Mouse (Mus musculus) liver, embryonic 15.5 days (tissue): ENCODE measurements at regions not wholly inside any gene's neighbourhood (a gene's known extent, or its start where the extent isn't known, plus 50 kb on each side); places are given as distances from the start of the nearest gene placed in this dataset.

ENCODE experiments used
- ATAC-seq: fragments of 200-750 bp; cut with Nextera tagmentation; 2 replicates; pipeline ENCODE4 v1.8.0; 2017; ENCODE audit warnings: moderate number of reproducible peaks, mild to moderate bottlenecking, moderate library complexity; ENCODE audit not compliant: insufficient read depth
- H3K27ac ChIP-seq: fragments of 300-500 bp; sonication (generic); replicated peaks from 2 replicates; pipeline ENCODE4 v1.5.1; 2015; ENCODE audit warnings: mild to moderate bottlenecking, inconsistent platforms
- H3K27me3 ChIP-seq: fragments of 300-500 bp; sonication (generic); 2 replicates; pipeline ENCODE4 v1.6.1; 2015; ENCODE audit warnings: mild to moderate bottlenecking, inconsistent platforms
- H3K36me3 ChIP-seq: fragments of 300-500 bp; sonication (generic); replicated peaks from 2 replicates; pipeline ENCODE4 v1.6.1; 2015; ENCODE audit warnings: moderate library complexity, mild to moderate bottlenecking, inconsistent platforms
- H3K4me1 ChIP-seq: fragments of 300-500 bp; sonication (generic); replicated peaks from 2 replicates; pipeline ENCODE4 v1.6.1; 2015; ENCODE audit warnings: inconsistent platforms
- H3K4me2 ChIP-seq: fragments of 300-500 bp; sonication (generic); 2 replicates; pipeline ENCODE4 v1.6.1; 2015; ENCODE audit warnings: moderate library complexity, mild to moderate bottlenecking, inconsistent platforms
- H3K4me3 ChIP-seq: fragments of 300-500 bp; sonication (generic); replicated peaks from 2 replicates; pipeline ENCODE4 v1.5.1; 2015; ENCODE audit warnings: mild to moderate bottlenecking, inconsistent platforms
- H3K9ac ChIP-seq: fragments of 300-500 bp; sonication (generic); 2 replicates; pipeline ENCODE4 v1.6.1; 2015; ENCODE audit warnings: moderate library complexity, mild to moderate bottlenecking, inconsistent platforms
- H3K9me3 ChIP-seq: fragments of 300-500 bp; sonication (generic); replicated peaks from 2 replicates; pipeline ENCODE4 v1.6.1; 2016; ENCODE audit warnings: inconsistent platforms
- WGBS: fragments of 180-500 bp; shearing (Covaris S2); methylation state at CpG from one replicate; pipeline ENCODE4 v1.1.7; 2015; ENCODE audit warnings: mixed read lengths; ENCODE audit not compliant: insufficient replicate concordance; 5-methylcytosine and 5-hydroxymethylcytosine counted together

GRCm38 (mm10) chr14:98404026-98404425 lies 234.5 kb upstream of the Dach1 start:
- H3K9ac ChIP-seq: no peak overlapping the region
- no peak overlapping the region for H3K4me2 ChIP-seq
- no peak overlapping the region for H3K27ac ChIP-seq
- WGBS: 66% methylated on average over 5 of the region's 5 CpGs
- H3K4me3 ChIP-seq: no peak overlapping the region
- no peaks in the 10 kb centered on the region for H3K27me3 ChIP-seq
- no peaks in the 10 kb centered on the region for H3K9me3 ChIP-seq
- no peaks in the 10 kb centered on the region for H3K36me3 ChIP-seq
- ATAC-seq: no peak
- no peaks in the 10 kb centered on the region for H3K4me1 ChIP-seq

- Histone ChIP-seq H3K27ac (no peak overlapping the region), H3K4me2 (no peak overlapping the region), H3K9me3 (no peaks in the 10 kb centered on the region), H3K4me3 (no peak overlapping the region), H3K27me3 (no peaks in the 10 kb centered on the region), H3K9ac (no peak overlapping the region), H3K36me3 (no peaks in the 10 kb centered on the region), H3K4me1 (no peaks in the 10 kb centered on the region)
- WGBS: 44% methylated on average over 4 of the region's 4 CpGs
- ATAC-seq: no peak
Observed at GRCm38 (mm10) chr14:98387871-98388270, 218.3 kb upstream of the Dach1 start.
